In the genomic region with DNA sequence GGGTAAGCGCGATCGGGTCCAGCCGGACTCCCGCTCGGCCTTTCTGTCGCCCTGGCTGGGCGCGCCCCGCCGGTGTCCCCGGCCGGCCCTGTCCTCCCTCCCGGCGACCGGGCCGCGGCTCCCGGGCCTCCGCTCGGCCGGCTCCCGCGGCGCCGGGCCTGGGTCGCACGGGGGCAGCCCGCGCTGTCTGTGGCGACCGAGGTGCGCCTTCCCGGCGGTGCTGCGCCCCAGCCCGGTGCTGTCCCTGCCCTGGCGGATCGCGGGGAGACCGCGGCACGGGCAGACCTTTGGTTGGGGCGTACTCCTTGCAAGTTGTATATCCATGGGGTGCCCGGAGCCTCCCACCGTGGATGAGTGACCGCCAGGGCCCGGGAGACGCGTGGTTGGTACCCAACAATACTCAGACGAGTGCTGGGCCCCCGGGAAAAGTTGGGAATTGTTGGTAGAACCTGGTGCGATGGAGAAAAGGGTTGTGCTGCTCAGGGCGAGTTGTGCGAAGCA, we compare ENCODE assay signal across 8 mouse cellular contexts. TPM values are rescaled to one million over a fixed set of nuclear protein-coding genes. Genes with fewer than 3 reads are reported as not detected.
DNase-seq lines count a peak whose midpoint lies in the region; ATAC-seq and TF ChIP-seq lines count a peak whose summit lies in the region.

No protein-coding gene starts in this region.

- H3K9me3 ChIP-seq in forebrain, embryonic 11.5 days (ENCODE audit: control insufficient read depth, low read length), result no peaks in the 10 kb centered on the region

- under 1% methylated on average over 53 of the region's 55 CpGs for WGBS in forebrain, embryonic 11.5 days

- no peak for DNase-seq in layer of hippocampus, adult 2 months (ENCODE audit: low spot score in 2 of 2)
- DNase-seq in layer of hippocampus, postnatal 36 days, result no peak
- DNase-seq in NIH3T3 (ENCODE audit: low read depth), result peak; percentile 51
- DNase-seq in forebrain, embryonic 11.5 days (ENCODE audit: low spot score), result peak; percentile 79
- peak; percentile 49 for DNase-seq in kidney, adult 9 months
- peak; percentile 65 for DNase-seq in testis, postnatal 10 days (ENCODE audit: low spot score)

- no peak; the same call in none of the 2 replicates for ATAC-seq in forebrain, embryonic 11.5 days (replicated peaks; ENCODE audit: low FRiP score)
- ATAC-seq in megakaryocyte progenitor cell, adult 5-6 weeks (replicated peaks; ENCODE audit: poor library complexity), result peak; percentile 11; the same call in 1 of the 2 replicates
- ATAC-seq in monocyte, adult 5-6 weeks (replicated peaks; ENCODE audit: insufficient number of reproducible peaks, low FRiP score, low TSS enrichment, poor library complexity, severe bottlenecking), result no peak

- no peak for TF ChIP-seq CTCF in layer of hippocampus, adult 2 months (conservative IDR thresholded peaks at IDR 0.05)

- H3K4me2 ChIP-seq in forebrain, embryonic 11.5 days (ENCODE audit: low read depth, low read length, severe bottlenecking), result peak overlapping the region; percentile 71

- H3K9ac ChIP-seq in forebrain, embryonic 11.5 days (ENCODE audit: low read length), result peak overlapping the region; percentile 94

- peak overlapping the region; percentile 80 for H3K4me3 ChIP-seq in layer of hippocampus, adult 2 months
- peak overlapping the region; percentile 97 for H3K4me3 ChIP-seq in forebrain, embryonic 11.5 days (ENCODE audit: low read depth, low read length)

- no peaks in the 10 kb centered on the region for H3K4me1 ChIP-seq in forebrain, embryonic 11.5 days (replicated peaks; ENCODE audit: control insufficient read depth, insufficient read depth, low read length)

- H3K36me3 ChIP-seq in forebrain, embryonic 11.5 days (ENCODE audit: control insufficient read depth, insufficient read depth, low read length), result peaks cover 25% of the 10 kb centered on the region

- no peaks in the 10 kb centered on the region for H3K27me3 ChIP-seq in forebrain, embryonic 11.5 days (ENCODE audit: control insufficient read depth, insufficient read depth, low read length)

- H3K27ac ChIP-seq in layer of hippocampus, adult 2 months, result peak overlapping the region; percentile 77
- H3K27ac ChIP-seq in forebrain, embryonic 11.5 days (ENCODE audit: low read depth, low read length), result peak overlapping the region; percentile 58

RNA-seq across cellular contexts. Expression of a gene that starts 0.4 kb away (rescaled TPM):
- 10 to 100 TPM; 10.5 to 11.5 TPM for total RNA-seq in layer of hippocampus, adult 2 months (2021)
- 10 to 100 TPM; 10.0 to 11.7 TPM for total RNA-seq in layer of hippocampus, postnatal 36 days (2021)
- 7.3 and 7.6 TPM in 2 replicates for polyA plus RNA-seq in forebrain, embryonic 11.5 days (2014; fragmentation: Nextera tagmentation; extraction: Ambion mirVana)
- 4.7 and 5.1 TPM in 2 replicates for total RNA-seq in megakaryocyte progenitor cell, adult 5-6 weeks (2015)
- total RNA-seq in megakaryocyte progenitor cell, adult 5-6 weeks (2017), result 2.0 and 3.0 TPM in 2 replicates
- 4.8 to 9.7 TPM (median 6.3 TPM) in 3 replicates for total RNA-seq in monocyte, adult 5-6 weeks (2017)

RNA-seq across cellular contexts. Expression of a gene that starts 11.8 kb away (rescaled TPM):
- total RNA-seq in layer of hippocampus, adult 2 months (2021), result 1 to 10 TPM; 1.2 to 1.7 TPM
- 1 to 10 TPM; 1.2 to 1.3 TPM for total RNA-seq in layer of hippocampus, postnatal 36 days (2021)
- polyA plus RNA-seq in forebrain, embryonic 11.5 days (2014; fragmentation: Nextera tagmentation; extraction: Ambion mirVana), result 0.43 and 0.45 TPM in 2 replicates
- not detected in 2 replicates for total RNA-seq in megakaryocyte progenitor cell, adult 5-6 weeks (2015)
- total RNA-seq in megakaryocyte progenitor cell, adult 5-6 weeks (2017), result not detected in 2 replicates
- not detected in 3 replicates for total RNA-seq in monocyte, adult 5-6 weeks (2017)

RNA-seq across cellular contexts. Expression of a gene that starts 15.4 kb away (rescaled TPM):
- 1 to 10 TPM; 2.2 to 3.6 TPM for total RNA-seq in layer of hippocampus, adult 2 months (2021)
- total RNA-seq in layer of hippocampus, postnatal 36 days (2021), result 1 to 10 TPM; 3.3 to 6.6 TPM
- polyA plus RNA-seq in forebrain, embryonic 11.5 days (2014; fragmentation: Nextera tagmentation; extraction: Ambion mirVana), result not detected in 2 replicates
- 1.2 TPM in 1 of 2 replicates, not detected in the other for total RNA-seq in megakaryocyte progenitor cell, adult 5-6 weeks (2015)
- total RNA-seq in megakaryocyte progenitor cell, adult 5-6 weeks (2017), result not detected in 2 replicates
- total RNA-seq in monocyte, adult 5-6 weeks (2017), result not detected in 3 replicates

RNA-seq across cellular contexts. Expression of a gene that starts 19.8 kb away (rescaled TPM):
- total RNA-seq in layer of hippocampus, adult 2 months (2021), result under 1 TPM in 1 of 2 experiments, not detected in 1; 0.18 TPM
- under 1 TPM; 0.13 to 0.15 TPM for total RNA-seq in layer of hippocampus, postnatal 36 days (2021)
- not detected in 2 replicates for polyA plus RNA-seq in forebrain, embryonic 11.5 days (2014; fragmentation: Nextera tagmentation; extraction: Ambion mirVana)
- not detected in 2 replicates for total RNA-seq in megakaryocyte progenitor cell, adult 5-6 weeks (2015)
- not detected in 2 replicates for total RNA-seq in megakaryocyte progenitor cell, adult 5-6 weeks (2017)
- total RNA-seq in monocyte, adult 5-6 weeks (2017), result not detected in 3 replicates

RNA-seq across cellular contexts. Expression of a gene that starts 19.9 kb away (rescaled TPM):
- total RNA-seq in layer of hippocampus, adult 2 months (2021), result under 1 TPM in 1 of 2 experiments, not detected in 1; 0.39 TPM
- not detected for total RNA-seq in layer of hippocampus, postnatal 36 days (2021)
- polyA plus RNA-seq in forebrain, embryonic 11.5 days (2014; fragmentation: Nextera tagmentation; extraction: Ambion mirVana), result not detected in 2 replicates
- total RNA-seq in megakaryocyte progenitor cell, adult 5-6 weeks (2015), result not detected in 2 replicates
- not detected in 2 replicates for total RNA-seq in megakaryocyte progenitor cell, adult 5-6 weeks (2017)
- not detected in 3 replicates for total RNA-seq in monocyte, adult 5-6 weeks (2017)

Comparison
In these comparisons a context has a peak if more than half of its experiments do, and no peak if none do; other contexts are left out.
1. DNase-seq: peak in NIH3T3 (single experiment), forebrain, embryonic 11.5 days (single experiment), kidney, adult 9 months (single experiment) and testis, postnatal 10 days (single experiment); none in layer of hippocampus, adult 2 months (0 of 2) and layer of hippocampus, postnatal 36 days (0 of 2).